Mouse (Mus musculus) hindbrain, embryonic 14.5 days (tissue): ENCODE data around the gene Thy1. TPM values are rescaled to one million over a fixed set of nuclear protein-coding genes. Genes with fewer than 3 reads are reported as not detected.

Experiments used
- ATAC-seq: fragments of 200-750 bp; cut with Nextera tagmentation; 2 replicates; pipeline ENCODE4 v1.8.0; 2017; ENCODE audit warnings: moderate number of reproducible peaks, mild to moderate bottlenecking, moderate TSS enrichment, moderate library complexity; ENCODE audit not compliant: low FRiP score
- DNase-seq: peaks from one replicate; pipeline ENCODE4 v3.0.0-alpha.2; 2015; ENCODE audit warnings: low spot score
- H3K27ac ChIP-seq: fragments of 300-500 bp; sonication (generic); 2 replicates; pipeline ENCODE4 v1.5.1; 2014; ENCODE audit warnings: mild to moderate bottlenecking, moderate library complexity
- H3K27me3 ChIP-seq: fragments of 300-500 bp; sonication (generic); 2 replicates; pipeline ENCODE4 v1.6.1; 2014; ENCODE audit warnings: mild to moderate bottlenecking, low read length, mixed read lengths; ENCODE audit not compliant: control insufficient read depth, insufficient read depth
- H3K36me3 ChIP-seq: fragments of 300-500 bp; sonication (generic); replicated peaks from 2 replicates; pipeline ENCODE4 v1.6.1; 2014; ENCODE audit not compliant: control insufficient read depth, insufficient read depth
- H3K4me1 ChIP-seq: fragments of 300-500 bp; sonication (generic); replicated peaks from 2 replicates; pipeline ENCODE4 v1.6.1; 2014; ENCODE audit warnings: antibody characterized with exemption, low read length, mixed read lengths; ENCODE audit not compliant: control insufficient read depth, insufficient read depth
- H3K4me2 ChIP-seq: fragments of 300-500 bp; sonication (generic); replicated peaks from 2 replicates; pipeline ENCODE4 v1.6.1; 2014; ENCODE audit warnings: mild to moderate bottlenecking, moderate library complexity
- H3K4me3 ChIP-seq: fragments of 300-500 bp; sonication (generic); replicated peaks from 2 replicates; pipeline ENCODE4 v1.5.1; 2014; ENCODE audit warnings: mild to moderate bottlenecking, low read length
- H3K9ac ChIP-seq: fragments of 300-500 bp; sonication (generic); 2 replicates; pipeline ENCODE4 v1.6.1; 2014
- H3K9me3 ChIP-seq: fragments of 300-500 bp; sonication (generic); 2 replicates; pipeline ENCODE4 v1.6.1; 2016; ENCODE audit warnings: low read length; ENCODE audit not compliant: control insufficient read depth
- WGBS: fragments of 180-500 bp; shearing (Covaris S2); extraction: QIAGEN DNeasy Blood & Tissue Kit; methylation state at CpG from one replicate; pipeline ENCODE4 v1.1.7; 2014; 5-methylcytosine and 5-hydroxymethylcytosine counted together
- polyA plus RNA-seq: library from polyadenylated mRNA; unstranded; fragments of >200 nt; fragmentation: Nextera tagmentation; extraction: Ambion mirVana; gene quantifications from 2 replicates; pipeline ENCODE4 v1.2.1, GENCODE M21; 2014

Gene Thy1
- polyA plus RNA-seq, 1 experiment from 2014 or later, result 6.2 TPM

DNA sequence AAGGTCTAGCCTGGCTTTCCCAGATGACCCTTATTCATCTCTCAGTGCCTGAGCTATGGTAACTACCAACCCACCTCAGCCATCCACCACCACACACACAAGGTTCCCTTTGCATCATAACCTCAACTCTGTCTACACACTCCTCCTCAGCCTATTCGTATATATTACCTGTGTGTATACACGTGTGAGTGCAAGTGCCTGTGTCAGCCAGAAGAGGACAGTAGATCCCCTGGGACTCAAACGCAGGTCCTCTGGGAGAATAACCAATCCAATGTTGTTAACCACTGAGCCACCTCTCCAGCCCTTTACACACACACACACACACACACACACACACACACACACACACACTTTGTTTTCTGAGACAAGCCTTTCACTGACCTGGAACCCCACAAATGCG, 12.5 kb upstream of the Thy1 start:
- DNase-seq (no peak), ATAC-seq (no peak)

DNA sequence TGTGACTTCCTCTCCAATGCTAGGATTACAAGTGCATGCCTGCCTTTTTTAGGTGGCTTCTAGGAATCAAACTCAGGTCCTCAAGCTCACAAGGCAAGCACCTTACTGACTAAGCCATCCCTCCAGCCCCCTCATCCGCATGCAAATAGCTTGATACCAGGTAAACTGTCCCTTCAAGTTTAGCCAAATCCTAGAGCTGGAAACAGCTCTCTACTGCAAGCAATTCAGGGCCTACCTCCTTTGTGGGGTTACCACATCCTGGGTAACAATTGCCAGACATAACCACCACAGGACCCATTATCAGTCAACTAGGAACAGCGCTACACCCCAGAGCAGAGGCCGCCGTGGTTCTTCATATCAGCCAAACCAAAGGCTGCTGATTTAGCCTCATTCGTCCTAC, 12.1 kb upstream of the Thy1 start:
- Histone ChIP-seq H3K9ac (no peak overlapping the region), H3K27ac (no peak overlapping the region), H3K4me3 (no peak overlapping the region), H3K4me2 (no peak overlapping the region), H3K4me1 (no peaks in the 10 kb centered on the region), H3K9me3 (no peaks in the 10 kb centered on the region), H3K36me3 (no peaks in the 10 kb centered on the region), H3K27me3 (no peaks in the 10 kb centered on the region)
- ATAC-seq, result no peak
- WGBS, result 83% methylated on average over 5 of the region's 5 CpGs
- DNase-seq, result no peak

More for the DNA sequence above, 12.5 kb upstream of the Thy1 start:
- H3K27me3 ChIP-seq, result no peaks in the 10 kb centered on the region
- no peak overlapping the region for H3K4me3 ChIP-seq
- H3K36me3 ChIP-seq, result no peaks in the 10 kb centered on the region
- H3K9me3 ChIP-seq, result no peaks in the 10 kb centered on the region
- H3K9ac ChIP-seq, result no peak overlapping the region
- no peak overlapping the region for H3K27ac ChIP-seq
- no peaks in the 10 kb centered on the region for H3K4me1 ChIP-seq
- 92% methylated on average over 4 of the region's 4 CpGs for WGBS
- no peak overlapping the region for H3K4me2 ChIP-seq

- no peak overlapping the region for H3K4me3 ChIP-seq
- H3K4me2 ChIP-seq, result no peak overlapping the region
Observed at GRCm38 (mm10) chr9:44031946-44032345, 11.2 kb upstream of the Thy1 start.

GRCm38 (mm10) chr9:44033317-44033716, 9.9 kb upstream of the Thy1 start:
- H3K4me1 ChIP-seq, result no peaks in the 10 kb centered on the region
- no peaks in the 10 kb centered on the region for H3K27me3 ChIP-seq
- H3K4me3 ChIP-seq, result no peak overlapping the region
- H3K9ac ChIP-seq, result no peak overlapping the region
- ATAC-seq (no peak), DNase-seq (no peak)
- H3K9me3 ChIP-seq, result no peaks in the 10 kb centered on the region
- 93% methylated on average over 5 of the region's 5 CpGs for WGBS
- H3K27ac ChIP-seq, result no peak overlapping the region
- H3K4me2 ChIP-seq, result no peak overlapping the region
- no peaks in the 10 kb centered on the region for H3K36me3 ChIP-seq

More at GRCm38 (mm10) chr9:44031946-44032345, 11.2 kb upstream of the Thy1 start:
- no peak overlapping the region for H3K27ac ChIP-seq
- no peak overlapping the region for H3K9ac ChIP-seq
- 82% methylated on average over 4 of the region's 4 CpGs for WGBS
- no peak for DNase-seq
- no peaks in the 10 kb centered on the region for H3K9me3 ChIP-seq
- no peaks in the 10 kb centered on the region for H3K36me3 ChIP-seq
- ATAC-seq, result no peak
- H3K27me3 ChIP-seq, result no peaks in the 10 kb centered on the region
- no peaks in the 10 kb centered on the region for H3K4me1 ChIP-seq

DNA sequence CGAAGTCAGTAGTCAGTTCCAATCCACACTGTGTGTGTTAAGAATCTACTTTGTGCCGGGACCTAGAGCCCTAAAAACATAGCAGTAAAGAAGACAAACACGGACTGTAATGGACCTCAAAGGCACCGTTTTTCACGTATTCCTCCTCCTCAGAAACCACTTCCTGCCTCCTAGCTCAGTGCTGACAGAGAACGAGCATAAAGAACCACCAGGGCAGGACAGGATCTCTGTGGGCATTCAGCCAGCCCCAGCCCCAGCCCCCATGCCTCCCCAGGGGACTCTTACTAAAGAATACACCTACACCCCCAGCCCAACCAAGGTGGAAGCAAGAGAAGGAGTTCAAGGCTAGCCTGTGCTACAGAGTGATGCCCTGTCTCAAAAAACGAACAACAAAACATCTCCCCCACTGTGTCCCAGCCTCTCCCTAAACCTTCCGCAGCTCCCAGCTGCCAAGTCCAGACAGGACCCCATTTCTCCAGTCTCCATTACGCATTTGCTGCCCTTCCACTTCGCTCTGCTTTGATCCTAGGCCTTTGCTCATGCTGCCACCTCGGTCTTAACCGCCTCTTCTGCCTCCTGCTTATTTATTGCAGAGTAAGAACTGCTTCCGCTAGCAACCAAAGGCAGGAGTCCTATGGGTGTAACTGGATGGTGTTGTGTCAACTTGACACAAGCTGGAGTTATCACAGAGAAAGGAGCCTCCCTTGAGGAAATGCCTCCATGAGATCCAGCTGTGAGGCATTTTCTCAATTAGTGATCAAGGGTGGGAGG, 9.0 kb upstream of the Thy1 start:
- DNase-seq (no peak), ATAC-seq (no peak)
- Histone ChIP-seq H3K27me3 (no peaks in the 10 kb centered on the region), H3K9ac (no peak overlapping the region), H3K4me2 (no peak overlapping the region), H3K27ac (no peak overlapping the region), H3K9me3 (no peaks in the 10 kb centered on the region), H3K36me3 (no peaks in the 10 kb centered on the region), H3K4me1 (no peaks in the 10 kb centered on the region), H3K4me3 (no peak overlapping the region)
- 78% methylated on average over 13 of the region's 13 CpGs for WGBS

GRCm38 (mm10) chr9:44037106-44037505, 6.1 kb upstream of the Thy1 start:
- WGBS, result 96% methylated on average over 5 of the region's 5 CpGs
- Histone ChIP-seq H3K27ac (no peak overlapping the region), H3K36me3 (no peaks in the 10 kb centered on the region), H3K9me3 (no peaks in the 10 kb centered on the region), H3K4me2 (no peak overlapping the region), H3K4me1 (no peaks in the 10 kb centered on the region), H3K9ac (no peak overlapping the region), H3K4me3 (no peak overlapping the region), H3K27me3 (peaks cover 2% of the 10 kb centered on the region)
- ATAC-seq (no peak), DNase-seq (no peak)

- H3K9me3 ChIP-seq, result no peaks in the 10 kb centered on the region
- peaks cover 12% of the 10 kb centered on the region; the same call in 1 of the 2 replicates for H3K4me1 ChIP-seq
- no peak overlapping the region for H3K4me2 ChIP-seq
- no peak for DNase-seq
- no peaks in the 10 kb centered on the region for H3K36me3 ChIP-seq
- no peak overlapping the region for H3K27ac ChIP-seq
- H3K4me3 ChIP-seq, result no peak overlapping the region
- WGBS, result 69% methylated on average over 7 of the region's 7 CpGs
- ATAC-seq, result no peak
- H3K27me3 ChIP-seq, result peaks cover 33% of the 10 kb centered on the region
- H3K9ac ChIP-seq, result no peak overlapping the region
Observed at GRCm38 (mm10) chr9:44041511-44042395, 1.4 kb upstream of the Thy1 start.

GRCm38 (mm10) chr9:44042396-44042680, 846 bp upstream of the Thy1 start:
- DNase-seq, result no peak
- Histone ChIP-seq H3K27me3 (peaks cover 33% of the 10 kb centered on the region), H3K27ac (no peak overlapping the region), H3K9me3 (no peaks in the 10 kb centered on the region), H3K4me1 (peaks cover 12% of the 10 kb centered on the region; the same call in 1 of the 2 replicates), H3K4me3 (no peak overlapping the region), H3K36me3 (no peaks in the 10 kb centered on the region), H3K9ac (no peak overlapping the region), H3K4me2 (no peak overlapping the region)
- 88% methylated on average over 1 of the region's 1 CpGs for WGBS
- no peak for ATAC-seq

DNA sequence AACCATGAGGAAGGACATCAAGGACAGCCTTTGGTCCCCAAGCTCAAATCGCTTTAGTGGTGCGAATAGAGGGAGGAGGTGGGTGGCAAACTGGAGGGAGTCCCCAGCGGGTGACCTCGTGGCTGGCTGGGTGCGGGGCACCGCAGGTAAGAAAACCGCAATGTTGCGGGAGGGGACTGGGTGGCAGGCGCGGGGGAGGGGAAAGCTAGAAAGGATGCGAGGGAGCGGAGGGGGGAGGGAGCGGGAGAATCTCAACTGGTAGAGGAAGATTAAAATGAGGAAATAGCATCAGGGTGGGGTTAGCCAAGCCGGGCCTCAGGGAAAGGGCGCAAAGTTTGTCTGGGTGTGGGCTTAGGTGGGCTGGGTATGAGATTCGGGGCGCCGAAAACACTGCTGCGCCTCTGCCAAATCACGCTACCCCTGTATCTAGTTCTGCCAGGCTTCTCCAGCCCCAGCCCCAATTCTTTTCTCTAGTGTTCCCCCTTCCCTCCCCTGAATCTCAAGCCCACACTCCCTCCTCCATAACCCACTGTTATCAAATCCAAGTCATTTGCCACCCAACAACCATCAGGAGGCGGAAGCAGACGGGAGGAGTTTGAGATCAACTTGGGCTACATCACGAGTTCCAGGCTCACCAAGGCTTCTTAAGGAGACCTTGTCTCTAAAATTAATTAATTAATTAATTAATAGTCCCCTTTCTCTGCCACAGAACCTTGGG, 683 bp downstream of the Thy1 start:
- DNase-seq (no peak), ATAC-seq (no peak)
- no peaks in the 10 kb centered on the region for H3K36me3 ChIP-seq
- 3% methylated on average over 23 of the region's 23 CpGs for WGBS
- H3K27ac ChIP-seq, result no peak overlapping the region
- H3K9me3 ChIP-seq, result no peaks in the 10 kb centered on the region
- H3K4me3 ChIP-seq, result peak overlapping the region; percentile 31
- H3K27me3 ChIP-seq, result peaks cover 33% of the 10 kb centered on the region
- peaks cover 12% of the 10 kb centered on the region; the same call in 1 of the 2 replicates for H3K4me1 ChIP-seq
- peak overlapping the region; percentile 35; the same call in 1 of the 2 replicates for H3K9ac ChIP-seq
- H3K4me2 ChIP-seq, result peak overlapping the region; percentile 63
